Mouse (Mus musculus): ENCODE data around the gene Endou.

Endou gene

GRCm38 (mm10) chr15:97731111-97731510, at the start of gene Endou:
Gene Endou, minus strand, starts transcription at chr15:97731339.
- DNase-seq: no peak

- peak; percentile 75 to 93 for DNase-seq
Measured at GRCm38 (mm10) chr15:97780611-97781031, 49.5 kb upstream of the Endou start.

- no peak for DNase-seq
Measured at GRCm38 (mm10) chr15:97779576-97779975, 48.4 kb upstream of the Endou start.

- DNase-seq: peak; percentile 58 to 83
Measured at GRCm38 (mm10) chr15:97778311-97779098, 47.4 kb upstream of the Endou start, which contains the start of gene Slc48a1. Gene Slc48a1, plus strand, starts transcription at chr15:97778520.

- DNase-seq: peak; percentile 49 to 79
Measured at GRCm38 (mm10) chr15:97776919-97777318, 45.8 kb upstream of the Endou start.

- DNase-seq: peak; percentile 93 to 94
Measured at GRCm38 (mm10) chr15:97776514-97776913, 45.4 kb upstream of the Endou start.

- peak; percentile 69 to 88 for DNase-seq
Measured at GRCm38 (mm10) chr15:97773961-97774370, 42.8 kb upstream of the Endou start.

GRCm38 (mm10) chr15:97773108-97773507, 42.0 kb upstream of the Endou start:
- peak; percentile 99 for DNase-seq

GRCm38 (mm10) chr15:97770280-97770679, 39.1 kb upstream of the Endou start:
- peak; percentile 34 to 59 for DNase-seq

GRCm38 (mm10) chr15:97768192-97768591, 37.1 kb upstream of the Endou start:
- DNase-seq: peak; percentile 70 to 88

- peak; percentile 92 to 98 for DNase-seq
Measured at GRCm38 (mm10) chr15:97767280-97768186, 36.4 kb upstream of the Endou start, which contains the start of gene Rapgef3. Gene Rapgef3, minus strand, starts transcription at chr15:97767972.

- peak; percentile 82 to 92 for DNase-seq
Measured at GRCm38 (mm10) chr15:97766594-97767279, 35.6 kb upstream of the Endou start.

GRCm38 (mm10) chr15:97766194-97766593, 35.1 kb upstream of the Endou start:
- DNase-seq: peak in 1 of 2 experiments; percentile 48

- DNase-seq: peak; percentile 62 to 85
Measured at GRCm38 (mm10) chr15:97765090-97765794, 34.1 kb upstream of the Endou start.

GRCm38 (mm10) chr15:97764532-97764931, 33.4 kb upstream of the Endou start:
- peak; percentile 6 to 59 for DNase-seq

GRCm38 (mm10) chr15:97763256-97764049, 32.3 kb upstream of the Endou start:
- DNase-seq: peak; percentile 21 to 73

GRCm38 (mm10) chr15:97762733-97763132, 31.6 kb upstream of the Endou start:
- peak; percentile 74 to 90 for DNase-seq

GRCm38 (mm10) chr15:97761438-97761837, 30.3 kb upstream of the Endou start:
- DNase-seq: peak; percentile 55 to 77

- DNase-seq: peak in 1 of 2 experiments; percentile 53
Measured at GRCm38 (mm10) chr15:97760952-97761351, 29.8 kb upstream of the Endou start.

- peak; percentile 60 to 68 for DNase-seq
Measured at GRCm38 (mm10) chr15:97760006-97760405, 28.9 kb upstream of the Endou start.

GRCm38 (mm10) chr15:97755361-97755760, 24.2 kb upstream of the Endou start:
- no peak for DNase-seq
